Mouse (Mus musculus): ENCODE data around the gene Arrb2. TPM values are rescaled to one million over a fixed set of nuclear protein-coding genes. Genes with fewer than 3 reads are reported as not detected.
A peak's percentile ranks its signal among the peaks of the same experiment; 100 is the strongest.

The Arrb2 gene
- polyA plus RNA-seq, 1 experiment from 2014 or later: 58.9 TPM

GRCm38 (mm10) chr11:70453261-70454044 lies 21.0 kb downstream of the Arrb2 start:
- ATAC-seq: no peak
- Histone ChIP-seq H3K9me3 (replicated peaks; ENCODE audit: control insufficient read depth, low read length, poor library complexity, severe bottlenecking) (no peaks in the 10 kb centered on the region), H3K4me1 (ENCODE audit: control insufficient read depth, insufficient read depth, low read length) (peaks cover 15% of the 10 kb centered on the region), H3K36me3 (ENCODE audit: control insufficient read depth, insufficient read depth, low read length) (no peaks in the 10 kb centered on the region), H3K9ac (ENCODE audit: low read depth, low read length) (no peak overlapping the region), H3K27ac (ENCODE audit: low read length) (no peak overlapping the region), H3K4me2 (ENCODE audit: low read length) (peak overlapping the region; percentile 76; the same call in 1 of the 2 replicates), H3K4me3 (ENCODE audit: low read depth, low read length) (no peak overlapping the region), H3K27me3 (ENCODE audit: control insufficient read depth, insufficient read depth, low read depth, low read length) (peaks cover under 1% of the 10 kb centered on the region)
- WGBS: 89% methylated on average over 9 of the region's 9 CpGs

GRCm38 (mm10) chr11:70458688-70459600 lies 26.5 kb downstream of the Arrb2 start, which contains the start of gene Zmynd15:
Gene Zmynd15 (plus strand): TSS chr11:70459433.
- peak within 1 kb of the TSS; percentile 64 for H3K9ac ChIP-seq (ENCODE audit: low read depth, low read length)
- peaks cover 24% of the 10 kb centered on the region for H3K27me3 ChIP-seq (ENCODE audit: control insufficient read depth, insufficient read depth, low read depth, low read length)
- WGBS: 20% methylated on average over 32 of the region's 32 CpGs
- H3K4me3 ChIP-seq (ENCODE audit: low read depth, low read length): peak within 1 kb of the TSS; percentile 37
- H3K4me1 ChIP-seq (ENCODE audit: control insufficient read depth, insufficient read depth, low read length): peaks cover 5% of the 10 kb centered on the region; the same call in 1 of the 2 replicates
- peak within 1 kb of the TSS; percentile 72 for H3K4me2 ChIP-seq (ENCODE audit: low read length)
- no peaks in the 10 kb centered on the region for H3K36me3 ChIP-seq (ENCODE audit: control insufficient read depth, insufficient read depth, low read length)
- no peak within 1 kb of the TSS for H3K27ac ChIP-seq (ENCODE audit: low read length)
- H3K9me3 ChIP-seq (replicated peaks; ENCODE audit: control insufficient read depth, low read length, poor library complexity, severe bottlenecking): no peaks in the 10 kb centered on the region; the same call in 1 of the 2 replicates
- no peak for ATAC-seq

GRCm38 (mm10) chr11:70459601-70460101 lies 27.2 kb downstream of the Arrb2 start, which contains the start of gene Cxcl16:
Gene Cxcl16 (minus strand): TSS chr11:70459984.
- Histone ChIP-seq H3K9me3 (replicated peaks; ENCODE audit: control insufficient read depth, low read length, poor library complexity, severe bottlenecking) (no peaks in the 10 kb centered on the region; the same call in 1 of the 2 replicates), H3K4me2 (ENCODE audit: low read length) (peak within 1 kb of the TSS; percentile 72), H3K27me3 (ENCODE audit: control insufficient read depth, insufficient read depth, low read depth, low read length) (peaks cover 30% of the 10 kb centered on the region), H3K4me3 (ENCODE audit: low read depth, low read length) (peak within 1 kb of the TSS; percentile 37), H3K4me1 (ENCODE audit: control insufficient read depth, insufficient read depth, low read length) (peaks cover 5% of the 10 kb centered on the region; the same call in 1 of the 2 replicates), H3K36me3 (ENCODE audit: control insufficient read depth, insufficient read depth, low read length) (no peaks in the 10 kb centered on the region), H3K27ac (ENCODE audit: low read length) (no peak within 1 kb of the TSS), H3K9ac (ENCODE audit: low read depth, low read length) (peak within 1 kb of the TSS; percentile 64)
- ATAC-seq: no peak
- WGBS: 7% methylated on average over 30 of the region's 30 CpGs

GRCm38 (mm10) chr11:70463970-70464369 lies 31.5 kb downstream of the Arrb2 start:
- no peak for ATAC-seq
- H3K4me2 ChIP-seq (ENCODE audit: low read length): no peak overlapping the region
- H3K4me1 ChIP-seq (ENCODE audit: control insufficient read depth, insufficient read depth, low read length): peaks cover 8% of the 10 kb centered on the region
- H3K36me3 ChIP-seq (ENCODE audit: control insufficient read depth, insufficient read depth, low read length): no peaks in the 10 kb centered on the region
- H3K9ac ChIP-seq (ENCODE audit: low read depth, low read length): no peak overlapping the region
- 80% methylated on average over 5 of the region's 5 CpGs for WGBS
- no peak overlapping the region for H3K27ac ChIP-seq (ENCODE audit: low read length)
- H3K27me3 ChIP-seq (ENCODE audit: control insufficient read depth, insufficient read depth, low read depth, low read length): peaks cover 28% of the 10 kb centered on the region
- H3K4me3 ChIP-seq (ENCODE audit: low read depth, low read length): no peak overlapping the region
- H3K9me3 ChIP-seq (replicated peaks; ENCODE audit: control insufficient read depth, low read length, poor library complexity, severe bottlenecking): no peaks in the 10 kb centered on the region; the same call in 1 of the 2 replicates

- Histone ChIP-seq H3K4me3 (ENCODE audit: low read depth, low read length) (0 out of 2 replicates have a peak overlapping the region, but pooled peaks have one; percentile 4), H3K27me3 (ENCODE audit: control insufficient read depth, insufficient read depth, low read depth, low read length) (peaks cover 16% of the 10 kb centered on the region), H3K4me1 (ENCODE audit: control insufficient read depth, insufficient read depth, low read length) (peaks cover 3% of the 10 kb centered on the region; the same call in 1 of the 2 replicates), H3K36me3 (ENCODE audit: control insufficient read depth, insufficient read depth, low read length) (no peaks in the 10 kb centered on the region), H3K4me2 (ENCODE audit: low read length) (peak overlapping the region; percentile 35), H3K9me3 (replicated peaks; ENCODE audit: control insufficient read depth, low read length, poor library complexity, severe bottlenecking) (no peaks in the 10 kb centered on the region; the same call in 1 of the 2 replicates), H3K27ac (ENCODE audit: low read length) (no peak overlapping the region), H3K9ac (ENCODE audit: low read depth, low read length) (no peak overlapping the region)
- ATAC-seq: no peak
- 25% methylated on average over 16 of the region's 16 CpGs for WGBS
Observed at GRCm38 (mm10) chr11:70465211-70465610, 32.8 kb downstream of the Arrb2 start.

GRCm38 (mm10) chr11:70465824-70466223 lies 33.4 kb downstream of the Arrb2 start:
- peak overlapping the region; percentile 35 for H3K4me2 ChIP-seq (ENCODE audit: low read length)
- no peaks in the 10 kb centered on the region; the same call in 1 of the 2 replicates for H3K9me3 ChIP-seq (replicated peaks; ENCODE audit: control insufficient read depth, low read length, poor library complexity, severe bottlenecking)
- H3K27ac ChIP-seq (ENCODE audit: low read length): no peak overlapping the region
- 0 out of 2 replicates have a peak overlapping the region, but pooled peaks have one; percentile 36 for H3K9ac ChIP-seq (ENCODE audit: low read depth, low read length)
- H3K27me3 ChIP-seq (ENCODE audit: control insufficient read depth, insufficient read depth, low read depth, low read length): peaks cover 10% of the 10 kb centered on the region
- H3K4me3 ChIP-seq (ENCODE audit: low read depth, low read length): no peak overlapping the region
- 8% methylated on average over 23 of the region's 23 CpGs for WGBS
- H3K36me3 ChIP-seq (ENCODE audit: control insufficient read depth, insufficient read depth, low read length): no peaks in the 10 kb centered on the region
- H3K4me1 ChIP-seq (ENCODE audit: control insufficient read depth, insufficient read depth, low read length): peaks cover 3% of the 10 kb centered on the region; the same call in 1 of the 2 replicates
- no peak for ATAC-seq

- WGBS: 96% methylated on average over 5 of the region's 5 CpGs
- Histone ChIP-seq H3K27me3 (ENCODE audit: control insufficient read depth, insufficient read depth, low read depth, low read length) (peaks cover 10% of the 10 kb centered on the region), H3K27ac (ENCODE audit: low read length) (no peak overlapping the region), H3K4me2 (ENCODE audit: low read length) (no peak overlapping the region), H3K4me3 (ENCODE audit: low read depth, low read length) (no peak overlapping the region), H3K36me3 (ENCODE audit: control insufficient read depth, insufficient read depth, low read length) (no peaks in the 10 kb centered on the region), H3K4me1 (ENCODE audit: control insufficient read depth, insufficient read depth, low read length) (peaks cover 3% of the 10 kb centered on the region; the same call in 1 of the 2 replicates), H3K9me3 (replicated peaks; ENCODE audit: control insufficient read depth, low read length, poor library complexity, severe bottlenecking) (no peaks in the 10 kb centered on the region), H3K9ac (ENCODE audit: low read depth, low read length) (no peak overlapping the region)
- no peak for ATAC-seq
Observed at GRCm38 (mm10) chr11:70467902-70468619, 35.6 kb downstream of the Arrb2 start.

GRCm38 (mm10) chr11:70469764-70470163 lies 37.3 kb downstream of the Arrb2 start:
- 87% methylated on average over 3 of the region's 3 CpGs for WGBS

More at GRCm38 (mm10) chr11:70469764-70470163, 37.3 kb downstream of the Arrb2 start:
- Histone ChIP-seq H3K9me3 (replicated peaks; ENCODE audit: control insufficient read depth, low read length, poor library complexity, severe bottlenecking) (no peaks in the 10 kb centered on the region), H3K4me2 (ENCODE audit: low read length) (no peak overlapping the region), H3K36me3 (ENCODE audit: control insufficient read depth, insufficient read depth, low read length) (no peaks in the 10 kb centered on the region), H3K4me3 (ENCODE audit: low read depth, low read length) (no peak overlapping the region), H3K9ac (ENCODE audit: low read depth, low read length) (no peak overlapping the region), H3K27ac (ENCODE audit: low read length) (no peak overlapping the region), H3K4me1 (ENCODE audit: control insufficient read depth, insufficient read depth, low read length) (peaks cover 3% of the 10 kb centered on the region; the same call in 1 of the 2 replicates), H3K27me3 (ENCODE audit: control insufficient read depth, insufficient read depth, low read depth, low read length) (peaks cover 3% of the 10 kb centered on the region)
- ATAC-seq: no peak

Data from midbrain, embryonic 16.5 days (tissue).